Mouse (Mus musculus): ENCODE data around the gene Cldn12.

GRCm38 (mm10) chr5:5551110-5551509 lies 36.4 kb upstream of the Cldn12 start:
- no peak for TF ChIP-seq POLR2A (IDR thresholded peaks at IDR 0.05; ENCODE audit: low read depth, low read length)
- no peak for TF ChIP-seq CTCF (IDR thresholded peaks at IDR 0.05; ENCODE audit: extremely low read depth, insufficient read length, insufficient replicate concordance, low read depth, low read length)

Data from small intestine, adult 2 months (tissue).